Mouse (Mus musculus) induced T-regulatory cell, adult 2 months (primary cell): ENCODE results near the gene Mettl22.

Experiments
- DNase-seq: peaks from one replicate; pipeline ENCODE4 v3.0.0-alpha.2; 2012; ENCODE audit warnings: low read depth

Gene Mettl22

DNA sequence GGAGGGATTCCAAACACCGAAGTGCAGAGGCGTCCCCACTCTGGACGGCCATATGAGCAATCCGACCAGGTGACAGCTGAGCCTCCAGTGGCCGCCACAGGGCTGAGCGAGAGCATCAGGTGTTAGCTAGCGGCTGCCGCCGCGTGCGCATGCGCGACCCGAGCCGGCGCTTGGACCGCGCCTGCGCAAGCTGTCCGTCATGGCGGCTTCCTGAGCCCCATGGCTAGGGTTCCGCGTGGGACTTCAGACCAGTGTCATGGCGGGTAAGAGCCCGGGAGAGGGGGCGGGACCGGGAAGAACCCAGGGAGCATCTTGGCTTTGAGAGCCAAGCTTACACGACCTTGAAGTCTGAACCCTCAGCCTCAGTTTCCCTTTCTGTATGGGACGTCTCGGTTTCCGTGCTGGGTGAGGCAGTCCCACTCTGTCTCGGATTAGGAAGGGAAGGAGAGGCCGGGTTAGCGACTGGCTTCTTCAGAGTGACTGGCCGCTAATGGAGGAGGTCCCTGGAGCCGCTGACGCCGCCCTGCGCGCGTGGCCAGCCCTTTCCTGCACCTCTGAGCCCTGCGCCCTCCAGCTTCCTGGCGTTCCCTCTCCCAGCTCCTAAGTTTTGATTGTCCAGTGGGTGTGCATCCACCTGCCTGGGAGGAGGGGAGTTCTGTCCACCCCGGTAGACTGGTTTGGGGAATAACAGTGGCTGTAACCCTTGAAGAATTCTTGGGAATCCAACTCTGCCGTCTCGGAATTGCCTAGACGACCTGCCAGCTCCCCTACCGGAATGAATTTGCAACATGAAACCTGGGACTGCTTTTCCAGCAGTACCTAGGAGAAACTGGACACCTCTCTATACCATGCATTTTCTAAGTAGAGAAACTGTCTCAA, at the start of gene Mettl22:
Gene Mettl22, plus strand, starts transcription at position 186 of the 879 bp plus-strand sequence.
- DNase-seq = peak; percentile 93

GRCm38 (mm10) chr16:8420842-8421241, 49.7 kb upstream of the Mettl22 start:
- DNase-seq = no peak

GRCm38 (mm10) chr16:8423626-8424114, 46.9 kb upstream of the Mettl22 start:
- DNase-seq = no peak

GRCm38 (mm10) chr16:8424161-8424970, 46.2 kb upstream of the Mettl22 start:
- no peak for DNase-seq

- DNase-seq = no peak
These were observed 45.6 kb upstream of the Mettl22 start, which contains the start of gene Tmem114 for GRCm38 (mm10) chr16:8424971-8425330. TSS of gene Tmem114 (minus strand) at chr16:8425136.

- no peak for DNase-seq
These were observed 44.9 kb upstream of the Mettl22 start for GRCm38 (mm10) chr16:8425736-8426135.

GRCm38 (mm10) chr16:8429531-8429930, 41.1 kb upstream of the Mettl22 start:
- no peak for DNase-seq

- DNase-seq = no peak
These were observed 38.0 kb upstream of the Mettl22 start for GRCm38 (mm10) chr16:8432616-8433015.

GRCm38 (mm10) chr16:8444911-8445310, 25.7 kb upstream of the Mettl22 start:
- DNase-seq = no peak

DNA sequence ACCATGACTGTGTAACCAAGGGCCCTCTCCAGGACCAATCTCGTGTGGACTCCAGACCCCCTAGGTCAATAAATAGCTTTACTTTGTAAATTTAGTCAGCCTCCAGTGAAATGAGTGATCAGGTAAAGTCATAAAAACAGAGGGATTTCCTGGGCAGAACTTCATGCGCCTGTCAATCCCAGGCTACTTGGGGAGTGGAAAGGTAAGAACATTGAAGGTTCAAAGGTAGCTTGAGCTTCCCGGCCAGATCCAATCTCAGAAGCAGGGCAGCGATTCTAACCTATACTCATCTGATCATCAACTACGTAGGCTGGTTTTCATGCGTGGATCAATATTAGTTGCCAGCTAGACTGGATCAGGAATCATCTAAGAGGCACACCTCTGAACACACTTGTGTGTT, 24.3 kb upstream of the Mettl22 start:
- DNase-seq = no peak

DNA sequence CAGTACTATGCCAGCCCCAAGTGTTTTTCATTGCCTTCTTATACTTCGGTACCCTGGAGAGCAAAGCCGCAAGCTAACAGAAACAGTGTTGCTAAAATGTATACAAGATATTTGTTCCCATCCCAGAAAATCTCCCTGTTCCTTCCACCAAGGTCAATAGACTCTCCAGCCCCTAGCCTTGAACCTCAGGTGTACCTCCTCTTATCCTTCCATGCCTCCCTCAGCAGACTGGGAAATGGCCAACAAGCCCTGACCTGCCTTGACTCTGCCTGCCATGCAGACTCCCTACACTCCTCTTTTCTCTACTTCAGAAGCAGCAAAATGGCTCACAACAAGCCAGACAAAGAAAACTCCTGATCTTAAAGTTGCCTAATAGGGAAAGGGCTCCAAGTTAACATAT, 17.3 kb upstream of the Mettl22 start:
- DNase-seq = no peak

- DNase-seq = peak; percentile 46
These were observed 15.4 kb upstream of the Mettl22 start for GRCm38 (mm10) chr16:8455221-8455620.

DNA sequence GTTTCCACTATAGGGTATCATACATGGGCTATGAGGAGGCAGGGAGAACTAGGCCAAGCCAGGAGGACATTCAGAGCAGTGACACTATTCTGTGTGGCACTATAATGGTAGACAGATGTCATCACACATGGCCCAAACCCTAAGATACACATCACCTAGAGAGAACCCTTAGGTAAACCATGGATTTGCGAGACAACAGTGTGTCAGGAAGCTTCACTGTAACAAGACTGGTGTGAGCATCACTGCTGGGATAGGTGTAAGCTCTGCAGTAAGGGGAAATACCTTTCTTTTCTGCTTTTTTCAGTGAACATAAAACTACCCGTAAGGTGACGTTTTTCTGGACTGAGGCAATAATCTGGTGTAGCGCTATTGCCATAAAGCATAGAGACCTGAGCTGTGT, 12.2 kb upstream of the Mettl22 start:
- DNase-seq = no peak

DNA sequence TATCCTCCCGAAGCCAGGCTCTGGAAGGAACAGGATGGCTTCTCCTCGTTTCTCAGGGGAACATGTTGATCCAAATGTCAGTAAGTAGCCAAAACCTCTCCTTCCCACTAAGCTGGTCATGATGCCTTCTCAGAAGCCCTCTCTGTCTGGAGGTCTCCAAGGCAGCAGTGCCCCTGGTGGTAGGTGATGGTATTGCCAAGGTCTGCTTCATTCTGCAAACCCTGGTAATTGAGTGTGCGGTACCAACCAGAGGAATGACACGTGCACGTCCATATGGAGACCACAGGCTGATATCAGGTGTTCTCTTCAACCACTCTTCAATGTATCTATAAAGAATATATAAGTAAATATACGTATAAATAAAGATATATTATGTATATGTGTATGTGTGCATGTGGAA, 11.5 kb upstream of the Mettl22 start:
- peak; percentile 83 for DNase-seq

- DNase-seq = no peak
These were observed 456 bp upstream of the Mettl22 start for GRCm38 (mm10) chr16:8470132-8470531.

DNA sequence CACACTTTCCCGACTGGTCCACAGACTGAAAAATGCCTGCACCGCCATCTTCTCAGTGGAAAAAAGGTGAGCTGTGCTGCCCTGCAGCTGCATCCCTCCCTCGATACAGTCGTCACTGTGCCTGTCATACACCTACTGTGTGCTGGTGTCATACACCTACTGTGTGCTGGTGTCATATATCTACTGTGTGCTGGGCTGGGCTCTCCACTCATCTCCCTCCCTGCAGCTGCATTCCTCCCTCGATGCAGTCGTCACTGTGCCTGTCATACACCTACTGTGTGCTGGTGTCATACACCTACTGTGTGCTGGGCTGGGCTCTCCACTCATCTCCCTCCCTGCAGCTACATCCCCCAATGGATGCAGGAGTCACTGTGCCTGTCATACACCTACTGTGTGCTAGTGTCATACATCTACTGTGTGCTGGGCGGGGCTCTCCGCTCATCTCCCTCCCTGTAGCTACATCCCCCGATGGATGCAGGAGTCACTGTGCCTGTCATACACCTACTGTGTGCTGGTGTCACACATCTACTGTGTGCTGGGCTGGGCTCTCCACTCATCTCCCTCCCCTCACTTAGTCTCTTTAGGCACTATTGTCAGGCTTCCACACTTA, 16.9 kb downstream of the Mettl22 start:
- no peak for DNase-seq

- DNase-seq = no peak
These were observed 18.8 kb downstream of the Mettl22 start for GRCm38 (mm10) chr16:8489340-8489739.

DNA sequence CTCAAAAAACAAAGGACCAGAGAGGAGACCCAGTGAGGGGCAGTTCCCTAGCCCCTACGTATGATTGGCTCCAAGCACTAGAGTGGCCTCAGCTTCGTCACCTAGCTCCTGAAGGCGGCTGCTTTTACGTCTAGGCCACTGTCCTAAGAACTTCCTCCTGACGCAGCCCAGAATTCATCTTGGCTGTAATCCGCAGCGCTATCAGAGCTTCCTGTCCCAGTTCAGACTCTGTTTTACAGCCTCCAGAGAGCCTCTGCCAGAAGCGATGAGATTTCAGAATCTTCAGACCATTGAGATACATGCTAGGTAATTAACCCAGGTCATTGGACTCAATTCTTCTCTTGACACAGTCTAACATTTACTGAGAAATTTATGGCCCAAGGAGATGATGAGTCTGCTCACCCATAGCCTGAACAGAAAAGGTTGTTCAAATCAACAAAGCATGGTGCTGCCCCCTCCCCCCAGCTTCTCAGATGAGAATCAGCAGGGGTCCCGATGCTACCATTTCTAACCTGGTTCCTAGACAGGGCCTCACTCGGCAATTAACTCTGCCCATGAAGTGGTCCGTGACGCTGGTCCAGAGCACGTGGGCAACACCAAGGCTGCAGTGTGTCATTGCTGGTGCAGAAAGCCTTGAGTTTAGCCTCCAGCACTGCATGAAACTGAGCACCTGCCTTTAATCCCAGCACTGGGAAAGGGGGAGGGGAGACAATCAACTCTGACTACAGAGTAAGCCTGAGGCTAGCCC, 21.3 kb downstream of the Mettl22 start:
- no peak for DNase-seq

DNA sequence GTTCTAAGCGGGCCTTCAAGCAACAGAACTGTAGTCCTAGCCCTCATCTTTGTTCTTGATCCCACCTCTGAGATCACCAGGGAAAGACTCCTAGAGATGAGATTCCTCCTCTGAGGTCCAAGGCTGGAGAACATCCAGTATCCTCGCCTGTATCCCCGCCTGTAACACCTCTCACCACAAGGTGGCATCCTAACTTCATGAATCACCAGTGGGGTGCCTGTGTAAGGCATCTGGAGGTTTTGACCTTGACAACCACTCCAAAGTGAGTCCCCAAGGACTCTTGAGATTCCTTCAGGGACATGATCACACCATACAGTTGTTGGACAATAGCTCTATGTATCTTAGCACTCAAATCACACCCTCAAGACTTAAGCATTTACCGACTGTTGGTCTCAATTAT, 23.7 kb downstream of the Mettl22 start:
- DNase-seq = peak; percentile 80

- no peak for DNase-seq
These were observed 26.4 kb downstream of the Mettl22 start for GRCm38 (mm10) chr16:8496967-8497366.

- no peak for DNase-seq
These were observed 33.7 kb downstream of the Mettl22 start for GRCm38 (mm10) chr16:8504271-8504670.

- no peak for DNase-seq
These were observed 39.3 kb downstream of the Mettl22 start for GRCm38 (mm10) chr16:8509894-8510293.
